Mouse (Mus musculus) MEL (cell line): Measurements from ENCODE around the gene Sf3b4. TPM values are rescaled to one million over a fixed set of nuclear protein-coding genes. Genes with fewer than 3 reads are reported as not detected.

Experiments used
- DNase-seq: peaks from one replicate; pipeline ENCODE4 v3.0.0; 2011; ENCODE audit warnings: low read depth, low spot score
- H3K27ac ChIP-seq: 2 replicates; pipeline ENCODE4 v1.5.1; 2012; ENCODE audit warnings: low read depth, mild to moderate bottlenecking, control low read depth, low read length, moderate library complexity; ENCODE audit not compliant: control insufficient read depth
- H3K27me3 ChIP-seq, 2 experiments: fragments of 150-350 bp in 1 of 2; sonication (generic) in 1 of 2; 2 replicates each; pipeline ENCODE4 v1.6.1; 2012; ENCODE audit warnings: low read length in 2 of 2, mild to moderate bottlenecking in 2 of 2, improper control_type of control experiment in 1 of 2, moderate library complexity in 1 of 2; ENCODE audit not compliant: insufficient read depth in 2 of 2, control insufficient read depth in 1 of 2
- H3K36me3 ChIP-seq, 2 experiments: 2 replicates each; pipeline ENCODE4 v1.6.1; 2012 to 2014; ENCODE audit warnings: low read length in 2 of 2, improper control_type of control experiment in 1 of 2, inconsistent platforms in 1 of 2, mild to moderate bottlenecking in 1 of 2; ENCODE audit not compliant: insufficient read depth in 2 of 2, control insufficient read depth in 1 of 2
- H3K4me1 ChIP-seq, 2 experiments: fragments of 150-350 bp in 1 of 2; sonication (generic) in 1 of 2; 2 replicates each; pipeline ENCODE4 v1.6.1; 2012; ENCODE audit warnings: low read length in 2 of 2, improper control_type of control experiment in 1 of 2, mild to moderate bottlenecking in 1 of 2; ENCODE audit not compliant: insufficient read depth in 2 of 2, control insufficient read depth in 1 of 2
- H3K4me3 ChIP-seq, 2 experiments: fragments of 150-350 bp in 1 of 2; sonication (generic) in 1 of 2; 2 replicates each; pipeline ENCODE4 v1.5.1; 2012; ENCODE audit warnings: low read depth in 2 of 2, low read length in 2 of 2, mild to moderate bottlenecking in 2 of 2, moderate library complexity in 2 of 2, control low read depth in 1 of 2, improper control_type of control experiment in 1 of 2; ENCODE audit not compliant: control insufficient read depth in 1 of 2, insufficient read depth in 1 of 2
- H3K79me2 ChIP-seq: 2 replicates; pipeline ENCODE4 v1.6.1; 2012; ENCODE audit warnings: mild to moderate bottlenecking, low read length, moderate library complexity; ENCODE audit not compliant: control insufficient read depth, poor library complexity, insufficient read depth
- H3K9ac ChIP-seq: 2 replicates; pipeline ENCODE4 v1.6.1; 2012; ENCODE audit warnings: low read depth, mild to moderate bottlenecking, control low read depth, low read length, moderate library complexity; ENCODE audit not compliant: control insufficient read depth, poor library complexity, severe bottlenecking
- H3K9me3 ChIP-seq: fragments of 150-350 bp; sonication (generic); replicated peaks from 2 replicates; pipeline ENCODE4 v1.6.1; 2012; ENCODE audit warnings: mild to moderate bottlenecking, low read length, improper control_type of control experiment, moderate library complexity; ENCODE audit not compliant: insufficient read depth
- BHLHE40 ChIP-seq: IDR thresholded peaks from 2 replicates; pipeline ENCODE4 v1.6.1; 2012; ENCODE audit warnings: low read depth, mild to moderate bottlenecking, inconsistent platforms, low read length, improper control_type of control experiment, borderline replicate concordance
- ETS1 ChIP-seq: IDR thresholded peaks from 2 replicates; pipeline ENCODE4 v1.6.1; 2012; ENCODE audit warnings: low read depth, mild to moderate bottlenecking, inconsistent platforms, low read length, improper control_type of control experiment, moderate library complexity
- HCFC1 ChIP-seq: IDR thresholded peaks from 2 replicates; pipeline ENCODE4 v1.6.1; 2012; ENCODE audit warnings: low read depth, mild to moderate bottlenecking, inconsistent platforms, low read length, improper control_type of control experiment, moderate library complexity
- POLR2A ChIP-seq, 2 experiments: IDR thresholded peaks; 2 replicates each; pipeline ENCODE4 v1.6.1; 2011 to 2012; ENCODE audit warnings: low read length in 2 of 2, mild to moderate bottlenecking in 2 of 2, control low read depth in 1 of 2, improper control_type of control experiment in 1 of 2, low read depth in 1 of 2, moderate library complexity in 1 of 2; ENCODE audit not compliant: control insufficient read depth in 1 of 2, insufficient read depth in 1 of 2, poor library complexity in 1 of 2
- POLR2AphosphoS2 ChIP-seq: IDR thresholded peaks from 2 replicates; pipeline ENCODE4 v1.6.1; 2011; ENCODE audit warnings: low read length, improper control_type of control experiment
- RCOR1 ChIP-seq: IDR thresholded peaks from 2 replicates; pipeline ENCODE4 v1.6.1; 2012; ENCODE audit warnings: low read depth, mild to moderate bottlenecking, inconsistent platforms, low read length, improper control_type of control experiment
- TCF12 ChIP-seq: IDR thresholded peaks from 2 replicates; pipeline ENCODE4 v1.6.1; 2014; ENCODE audit warnings: low read depth, mild to moderate bottlenecking, inconsistent platforms, low read length, improper control_type of control experiment, moderate library complexity
- UBTF ChIP-seq: IDR thresholded peaks from 2 replicates; pipeline ENCODE4 v1.6.1; 2012; ENCODE audit warnings: low read depth, mild to moderate bottlenecking, inconsistent platforms, low read length, improper control_type of control experiment, moderate library complexity, borderline replicate concordance; ENCODE audit not compliant: insufficient read depth
- ZNF384 ChIP-seq: IDR thresholded peaks from 2 replicates; pipeline ENCODE4 v1.6.1; 2012; ENCODE audit warnings: low read depth, mild to moderate bottlenecking, inconsistent platforms, low read length, improper control_type of control experiment
- polyA plus RNA-seq, 2 experiments: library from polyadenylated mRNA; stranded (reverse) in 1 of 2; unstranded in 1 of 2; fragments of >175 nt in 1 of 2; fragments of >200 nt in 1 of 2; gene quantifications; 2 replicates each; pipeline versions ENCODE4 v1.2.1 to v1.2.4; 2012; ENCODE audit warnings: low replicate concordance in 2 of 2, low read depth in 1 of 2; ENCODE audit not compliant: insufficient read length in 2 of 2, insufficient read depth in 1 of 2, missing spikeins in 1 of 2
- total RNA-seq: library from RNA; depleted of rRNA; stranded (reverse); fragments of 300-350 nt; gene quantifications from 2 replicates; pipeline ENCODE4 v1.2.3, GENCODE M21; 2012

Sf3b4 gene
- total and polyA plus RNA-seq, 3 experiments, result 102 to 423 (median 157) TPM

DNA sequence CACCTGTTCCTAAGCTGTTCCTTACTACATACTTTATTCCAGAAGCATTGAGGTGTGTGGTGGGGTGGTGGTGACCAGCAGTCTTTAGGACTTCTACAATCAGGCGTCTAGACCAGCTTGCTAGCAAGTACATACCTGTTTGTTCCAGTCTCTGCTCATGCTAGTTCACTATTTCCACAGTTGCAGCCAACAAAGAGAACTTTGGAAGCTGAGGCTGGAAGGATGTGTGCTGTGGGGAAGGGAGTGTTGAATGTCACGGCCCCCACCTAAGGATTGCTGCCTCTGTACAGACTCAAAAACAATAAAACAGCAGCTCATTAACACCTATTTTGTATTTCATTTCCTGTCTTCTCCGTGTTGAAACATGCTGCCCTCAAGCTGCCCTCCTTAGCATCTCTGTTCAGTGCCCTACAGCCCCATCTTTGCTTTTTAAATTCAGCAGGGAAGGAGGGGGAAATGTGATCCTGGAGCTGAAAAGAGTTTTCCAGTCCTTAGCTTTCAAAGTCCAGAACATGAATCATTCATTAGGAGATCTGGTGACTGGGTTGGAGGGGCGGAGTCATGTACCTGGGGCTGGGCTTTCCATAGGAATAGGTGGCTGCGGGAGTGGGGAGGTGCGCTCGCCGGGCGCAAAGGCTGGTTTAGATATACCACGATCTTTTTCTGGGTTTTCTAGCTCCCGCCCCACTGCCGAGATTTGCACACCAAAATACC is 11.2 kb upstream of the Sf3b4 start:
- TF ChIP-seq POLR2AphosphoS2 (peak; percentile 37; the same call in 1 of the 2 replicates), POLR2A (IDR thresholded peaks at IDR 0.05; ENCODE audit: control insufficient read depth in 1 of 2, insufficient read depth in 1 of 2, low read depth in 1 of 2, low read length in 2 of 2, poor library complexity in 1 of 2) (no peak)
- Histone ChIP-seq H3K79me2 (no peaks in the 10 kb centered on the region), H3K9me3 (no peaks in the 10 kb centered on the region), H3K4me3 (peak overlapping the region; percentile 28 to 30; a peak in 3 of 4 replicates), H3K9ac (0 out of 2 replicates have a peak overlapping the region, but pooled peaks have one; percentile 20), H3K4me1 (peaks cover 0 to 17% of the 10 kb centered on the region in 2 experiments; a peak in 2 of 4 replicates), H3K36me3 (peaks cover 0 to 9% of the 10 kb centered on the region in 2 experiments; a peak in 2 of 4 replicates), H3K27me3 (no peaks in the 10 kb centered on the region), H3K27ac (no peak overlapping the region)
- no peak for DNase-seq

DNA sequence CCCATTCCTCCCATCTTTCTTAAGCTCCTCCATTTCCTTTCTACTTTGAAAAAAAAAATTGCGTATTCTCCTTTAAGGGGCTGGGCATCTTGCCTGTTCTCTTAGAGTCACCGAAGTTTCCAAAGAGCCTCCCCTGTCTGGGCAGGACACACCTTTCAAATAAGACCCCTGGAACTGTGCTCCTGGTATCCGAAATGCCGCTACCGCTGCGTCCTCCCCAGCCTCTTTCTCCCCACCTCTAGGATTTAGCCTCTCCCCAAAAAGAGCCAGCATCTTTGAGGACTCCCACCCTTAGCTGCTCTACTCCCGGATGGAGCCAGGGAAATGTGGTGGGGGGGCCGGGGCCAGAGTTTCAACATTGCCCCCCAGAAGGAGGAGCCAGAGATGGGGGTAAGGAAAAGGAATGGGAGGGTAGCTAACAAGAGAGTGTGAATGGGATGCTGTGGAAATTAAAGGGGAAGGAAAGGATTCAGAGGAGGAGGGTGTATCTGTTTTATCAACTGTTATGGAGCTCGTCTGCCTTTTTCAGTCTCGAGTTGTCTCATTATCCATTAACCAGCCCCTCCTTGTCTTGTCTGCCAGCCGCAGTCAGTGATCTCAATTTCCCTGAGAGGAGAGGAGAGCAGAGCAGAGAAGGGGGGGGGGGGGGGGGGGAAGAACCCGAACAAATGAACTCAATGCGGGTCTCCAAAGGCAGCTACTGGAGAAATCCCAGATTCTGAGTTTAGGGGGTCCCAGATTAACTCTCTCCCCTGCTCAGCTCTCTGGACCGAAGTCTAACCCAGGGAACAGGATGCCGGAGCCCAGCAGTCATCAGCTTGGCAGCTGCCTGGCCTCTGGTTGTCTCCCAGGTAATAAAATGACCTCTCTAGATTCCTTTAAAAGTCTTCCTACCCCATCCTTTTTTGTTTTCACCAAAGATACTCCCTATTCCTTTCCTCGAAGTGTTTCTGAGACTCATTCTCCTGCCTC is 10.0 kb upstream of the Sf3b4 start, which contains the start of gene Mtmr11:
Gene Mtmr11 (plus strand): TSS at position 136 of the 972 bp plus-strand sequence.
- H3K9me3 ChIP-seq, result no peaks in the 10 kb centered on the region
- H3K4me3 ChIP-seq, result peak within 1 kb of the TSS; percentile 28 to 30

DNA sequence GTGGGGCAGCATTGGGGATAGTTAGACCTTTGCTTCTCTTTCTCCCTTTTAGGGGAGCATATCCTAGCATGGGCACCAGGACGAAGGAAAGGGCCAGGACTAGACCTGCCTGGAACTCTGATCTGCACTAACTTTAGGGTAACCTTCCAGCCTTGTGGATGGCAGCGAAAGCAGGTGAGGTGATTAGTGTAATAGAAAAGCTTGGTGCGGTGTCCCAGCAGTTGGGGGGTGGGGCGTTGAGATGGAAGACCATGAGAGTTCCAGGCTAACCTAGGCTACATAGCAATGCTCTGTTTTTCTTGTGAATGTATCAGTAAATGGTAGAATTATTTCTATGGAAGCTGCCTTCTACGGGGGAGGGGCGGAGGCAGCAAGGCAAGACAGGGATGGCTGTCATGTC is 9.1 kb upstream of the Sf3b4 start:
- no peaks in the 10 kb centered on the region for H3K27me3 ChIP-seq

More for the DNA sequence above, 10.0 kb upstream of the Sf3b4 start, which contains the start of gene Mtmr11:
- TF ChIP-seq ZNF384 (peak; percentile 61), RCOR1 (no peak)
- peaks cover 0 to 17% of the 10 kb centered on the region in 2 experiments; a peak in 2 of 4 replicates for H3K4me1 ChIP-seq
- no peaks in the 10 kb centered on the region for H3K27me3 ChIP-seq
- no peak for DNase-seq
- H3K27ac ChIP-seq, result no peak within 1 kb of the TSS
- 0 out of 2 replicates have a peak within 1 kb of the TSS, but pooled peaks have one; percentile 20 for H3K9ac ChIP-seq
- H3K36me3 ChIP-seq, result peaks cover 0 to 9% of the 10 kb centered on the region in 2 experiments; a peak in 2 of 4 replicates
- H3K79me2 ChIP-seq, result no peaks in the 10 kb centered on the region

More for the DNA sequence above, 9.1 kb upstream of the Sf3b4 start:
- TF ChIP-seq HCFC1, result no peak
- TF ChIP-seq TCF12, result no peak
- TF ChIP-seq BHLHE40, result no peak
- no peak for TF ChIP-seq ETS1
- no peak for TF ChIP-seq UBTF
- Histone ChIP-seq H3K79me2 (no peaks in the 10 kb centered on the region), H3K27ac (no peak overlapping the region), H3K4me1 (peaks cover 0 to 17% of the 10 kb centered on the region in 2 experiments; a peak in 2 of 4 replicates), H3K36me3 (peaks cover 0 to 9% of the 10 kb centered on the region in 2 experiments; a peak in 2 of 4 replicates), H3K9me3 (no peaks in the 10 kb centered on the region), H3K4me3 (no peak overlapping the region), H3K9ac (no peak overlapping the region)
- no peak for DNase-seq
